Mouse (Mus musculus) heart, postnatal 25 days (tissue): ENCODE measurements at regions not wholly inside any gene's neighbourhood (a gene's known extent, or its start where the extent isn't known, plus 50 kb on each side); places are given as distances from the start of the nearest gene placed in this dataset.

ENCODE experiments used
- DNase-seq: peaks from one replicate; pipeline ENCODE4 v3.0.0; 2022; ENCODE audit warnings: low spot score
- intact Hi-C: fragments of 180-260 bp; cut with DNase I; formaldehyde crosslinking; loops from one replicate; pipeline ENCODE4 v1.15.1; 2025

- no peak for DNase-seq
These were observed 102.1 kb upstream of the Bmper start for GRCm38 (mm10) chr9:23120814-23121213.

DNA sequence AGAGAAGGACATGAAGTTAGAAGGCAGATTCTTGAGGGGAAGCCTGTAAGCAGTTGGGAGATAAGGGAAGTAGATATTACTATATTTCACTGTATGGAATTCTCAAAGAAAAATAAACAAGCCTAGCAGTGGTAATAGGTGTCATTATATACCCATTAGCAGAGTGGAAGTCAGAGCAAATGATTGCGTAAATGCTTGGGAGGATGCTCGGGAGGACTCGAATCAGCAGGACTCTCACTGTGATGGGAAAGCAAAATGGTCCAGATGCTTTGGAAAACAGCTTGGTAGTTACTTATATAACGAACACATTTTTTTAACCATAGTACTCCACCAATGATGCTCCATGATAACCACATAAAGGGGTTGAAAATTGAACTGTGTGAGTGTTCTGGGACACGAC is 100.4 kb upstream of the Bmper start:
- intact Hi-C loops: no loop called here
- no peak for DNase-seq

More at GRCm38 (mm10) chr9:23120814-23121213, 102.1 kb upstream of the Bmper start:
- intact Hi-C loops: no loop called here

DNA sequence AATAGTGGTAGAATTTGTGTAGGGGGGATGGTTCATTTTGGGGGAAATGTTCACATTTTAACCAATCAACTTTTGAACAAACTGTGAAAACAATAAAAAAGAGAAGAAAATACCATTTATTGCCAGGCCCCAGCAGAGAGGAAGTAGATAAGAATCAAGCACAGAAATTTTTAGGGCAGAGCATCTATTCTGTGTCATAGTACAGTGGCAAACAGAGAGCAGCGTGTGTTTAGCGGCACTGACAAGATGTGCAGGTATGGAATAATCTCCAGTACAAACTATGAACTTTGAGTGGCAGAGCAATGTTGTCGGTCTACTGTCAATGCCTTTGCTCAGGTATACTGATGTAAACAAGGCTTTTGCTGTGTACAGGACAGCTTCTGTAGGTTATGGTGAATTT is 99.4 kb upstream of the Bmper start:
- intact Hi-C loops: no loop called here
- DNase-seq: no peak

DNA sequence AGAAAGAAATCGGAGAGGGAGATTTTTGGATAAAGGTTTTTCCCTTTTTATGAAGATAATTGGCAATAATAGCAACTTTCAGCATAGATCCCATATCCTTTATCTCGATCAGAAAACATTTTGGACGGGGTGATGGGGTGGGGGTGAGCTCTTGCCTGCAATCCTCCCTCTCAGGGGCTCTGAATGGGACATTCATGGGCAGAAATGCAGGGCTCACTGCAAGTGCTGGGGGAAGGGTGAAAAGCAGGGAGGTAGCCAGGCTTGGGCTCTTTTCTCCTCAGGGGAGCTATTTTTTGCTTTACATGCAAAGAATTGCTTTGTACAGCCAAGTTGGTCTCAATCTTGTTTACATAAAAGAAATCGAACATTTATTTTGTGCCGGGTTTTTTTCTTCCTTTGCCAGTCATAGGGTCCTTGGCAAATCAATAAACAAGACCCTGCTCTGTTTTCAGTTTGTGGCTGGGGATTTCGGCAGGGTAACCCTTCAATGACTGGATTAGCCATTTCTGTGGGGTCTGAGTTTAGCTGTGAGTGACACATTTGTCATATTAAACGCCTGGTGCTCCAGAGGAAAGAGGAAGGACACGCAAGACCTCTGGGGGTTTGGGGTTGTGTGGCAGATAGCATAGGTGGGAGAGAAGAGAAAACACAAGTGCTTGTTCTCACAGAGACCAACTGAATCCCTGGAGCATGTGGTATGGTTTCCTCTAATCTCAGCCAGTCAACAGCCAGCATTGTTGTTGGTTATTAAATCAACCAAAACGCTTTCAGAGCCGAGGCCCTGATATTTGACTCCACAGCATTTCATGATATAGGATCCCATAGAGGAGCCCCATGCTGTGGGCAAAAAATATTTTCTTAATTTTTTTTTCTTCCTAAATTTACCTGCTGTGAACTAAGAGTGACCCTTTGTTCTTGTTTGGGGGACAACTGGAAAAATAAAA is 96.8 kb upstream of the Bmper start:
- intact Hi-C loops: no loop called here
- no peak for DNase-seq

DNA sequence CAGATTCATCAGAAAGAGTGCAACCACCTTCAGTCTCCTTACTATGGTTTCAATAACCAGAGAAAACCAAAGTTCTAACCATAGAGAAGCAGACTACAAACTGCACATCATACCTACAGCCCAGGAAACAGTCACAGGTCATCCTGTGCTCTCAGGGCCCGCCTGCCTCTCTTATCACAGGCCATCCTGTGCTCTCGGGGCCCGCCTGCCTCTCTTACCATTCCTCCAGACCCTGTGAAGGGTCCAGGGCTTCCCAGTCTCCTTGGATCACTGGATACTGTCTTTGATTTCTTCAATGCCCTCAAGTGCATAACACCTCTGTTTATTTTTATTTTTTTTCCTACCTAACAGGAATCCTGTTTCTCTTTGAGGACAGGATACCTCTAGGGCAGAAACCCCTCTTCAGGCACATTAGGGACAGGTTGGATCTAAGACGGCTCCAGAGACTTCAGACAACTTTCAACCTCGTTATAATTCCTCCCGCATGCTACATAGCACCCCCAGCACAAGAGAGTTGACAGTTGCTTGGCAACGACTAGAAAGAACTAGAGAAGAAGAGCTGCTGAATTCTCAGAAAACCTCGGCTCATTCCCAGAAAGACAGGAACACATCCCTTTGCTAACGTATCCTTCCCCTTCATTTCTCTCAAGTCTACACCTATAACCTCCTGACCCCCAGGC is 95.4 kb upstream of the Bmper start:
- intact Hi-C loops: no loop called here
- no peak for DNase-seq

- no peak for DNase-seq
- intact Hi-C loops: no loop called here
These were observed 94.9 kb upstream of the Bmper start for GRCm38 (mm10) chr9:23128018-23128369.

- no peak for DNase-seq
- intact Hi-C loops: no loop called here
These were observed 88.9 kb upstream of the Bmper start for GRCm38 (mm10) chr9:23134006-23134405.

- intact Hi-C loops: no loop called here
- no peak for DNase-seq
These were observed 88.3 kb upstream of the Bmper start for GRCm38 (mm10) chr9:23134421-23135118.

GRCm38 (mm10) chr9:23136511-23136910 is 86.4 kb upstream of the Bmper start:
- intact Hi-C loops: no loop called here

DNA sequence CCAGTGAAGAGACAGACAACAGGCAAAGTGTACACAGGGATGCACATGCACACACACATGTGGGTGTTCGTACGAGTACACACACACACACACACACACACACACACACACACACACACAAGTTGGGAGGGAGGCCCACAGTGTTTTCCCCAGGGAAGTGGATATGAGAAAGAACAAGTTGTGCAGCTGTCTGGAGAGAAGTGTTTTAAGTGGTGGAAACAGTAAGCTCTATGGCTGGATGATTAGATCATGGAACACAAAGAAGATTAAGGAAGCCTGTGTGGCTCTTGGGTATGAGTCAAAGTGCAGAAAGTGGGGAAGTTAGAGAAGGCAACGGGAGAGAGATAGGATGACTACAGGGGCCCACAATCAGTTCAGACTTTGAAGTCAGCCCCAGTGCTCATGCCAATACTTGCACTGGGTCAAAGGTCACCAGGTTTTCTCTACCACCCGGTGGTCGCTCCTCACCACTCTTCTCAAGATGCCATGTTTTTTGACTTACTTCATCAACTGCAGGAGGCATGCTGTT is 85.1 kb upstream of the Bmper start:
- DNase-seq: no peak
- intact Hi-C loops: no loop called here

More at GRCm38 (mm10) chr9:23136511-23136910, 86.4 kb upstream of the Bmper start:
- peak; percentile 16 for DNase-seq

GRCm38 (mm10) chr9:23139580-23140162 is 83.2 kb upstream of the Bmper start:
- no peak for DNase-seq
- intact Hi-C loops: no loop called here

- intact Hi-C loops: no loop called here
- no peak for DNase-seq
These were observed 78.6 kb upstream of the Bmper start for GRCm38 (mm10) chr9:23144281-23144680.

DNA sequence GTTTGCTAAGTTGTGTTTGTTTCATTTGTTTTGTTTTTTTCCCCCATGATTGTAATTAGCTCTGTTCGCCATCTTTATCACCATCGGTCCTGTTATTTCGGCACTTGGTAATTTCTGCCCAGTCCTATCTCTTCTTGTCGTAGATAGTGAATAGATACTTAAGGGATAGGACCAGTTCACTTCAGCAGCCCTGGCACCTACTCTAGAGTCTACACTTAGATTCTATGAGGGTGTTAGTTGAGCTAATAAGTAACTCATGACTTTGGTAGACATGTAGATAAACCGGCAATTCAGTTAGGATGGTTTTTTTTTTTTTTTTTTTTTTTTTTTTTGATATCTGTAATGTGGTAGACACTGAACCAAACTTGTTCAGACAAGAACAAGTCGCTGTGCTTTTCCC is 72.5 kb upstream of the Bmper start:
- intact Hi-C loops: no loop called here
- no peak for DNase-seq

GRCm38 (mm10) chr9:23150874-23151273 is 72.0 kb upstream of the Bmper start:
- no peak for DNase-seq
- intact Hi-C loops: no loop called here

DNA sequence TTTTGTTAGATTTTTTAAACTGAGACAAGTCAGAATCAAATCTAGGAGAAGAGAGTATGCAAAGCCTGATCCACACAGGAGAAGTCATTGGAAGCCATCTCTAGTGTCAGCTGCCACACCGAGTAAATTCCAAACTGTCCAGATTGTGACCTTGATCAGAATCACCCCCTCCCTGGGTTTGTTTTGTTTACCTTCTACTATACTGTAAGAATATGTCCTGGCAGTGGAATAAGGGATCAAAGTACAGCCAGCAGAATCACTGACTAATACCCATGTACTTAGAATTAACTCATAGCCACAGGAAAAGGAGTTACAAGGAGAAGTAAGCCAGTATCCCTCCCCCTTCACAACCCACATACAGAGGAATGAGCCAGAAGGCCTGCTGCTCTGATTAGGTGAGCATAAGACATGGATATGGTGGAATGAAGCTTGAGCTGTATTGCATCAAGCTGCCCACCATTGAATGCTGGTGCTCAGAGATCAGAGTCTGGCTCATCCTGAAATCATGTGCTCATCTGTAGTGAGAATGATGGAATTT is 70.9 kb upstream of the Bmper start:
- intact Hi-C loops: no loop called here
- DNase-seq: no peak

- intact Hi-C loops: no loop called here
- DNase-seq: no peak
These were observed 65.9 kb upstream of the Bmper start for GRCm38 (mm10) chr9:23156820-23157570.

GRCm38 (mm10) chr9:23158499-23158898 is 64.4 kb upstream of the Bmper start:
- DNase-seq: no peak
- intact Hi-C loops: no loop called here

GRCm38 (mm10) chr9:23161346-23161745 is 61.5 kb upstream of the Bmper start:
- DNase-seq: no peak

DNA sequence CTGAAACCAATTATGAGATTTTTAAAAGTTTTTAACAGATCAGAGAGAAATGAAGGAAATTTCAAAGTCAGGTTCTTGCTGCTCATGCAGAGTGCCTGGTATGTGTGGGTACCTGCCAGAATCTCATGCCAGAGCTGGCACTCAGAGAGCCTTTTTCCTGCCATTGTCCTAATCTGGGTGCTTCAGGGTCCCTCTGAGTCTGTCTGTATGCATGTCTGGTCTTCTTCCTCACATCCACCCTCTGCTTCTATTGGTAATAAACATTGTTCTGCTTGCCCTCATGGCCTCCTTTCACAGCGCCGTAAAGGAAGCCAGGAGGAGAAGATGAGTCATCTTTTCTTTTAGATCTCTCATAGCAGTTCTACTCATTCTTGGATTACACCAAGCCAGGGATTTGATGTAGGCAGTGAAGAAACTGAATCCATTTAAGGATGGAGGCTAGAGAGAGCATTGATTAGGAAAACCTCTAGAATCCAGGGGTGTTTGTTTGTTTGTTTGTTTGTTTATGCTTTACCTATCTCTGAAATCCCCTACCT is 55.8 kb upstream of the Bmper start:
- DNase-seq: no peak
- intact Hi-C loops: no loop called here

More at GRCm38 (mm10) chr9:23161346-23161745, 61.5 kb upstream of the Bmper start:
- intact Hi-C loops: no loop called here
